Mouse (Mus musculus) kidney, postnatal 4 days (tissue): ENCODE data around the gene Ttc21b.
"Not testable (repeated sequence)": the region's sequence is repeated elsewhere in the genome, so short reads cannot be mapped to it uniquely, and the experiment has no call there.

Source experiments
- DNase-seq, 2 experiments: peaks; one replicate each; pipeline ENCODE4 v3.0.0; 2021; ENCODE audit warnings: mixed read lengths in 2 of 2

The Ttc21b gene

GRCm38 (mm10) chr2:66256220-66257131 is at the start of gene Ttc21b:
Gene Ttc21b, minus strand, starts transcription at chr2:66256617.
- peak; percentile 98 to 99 for DNase-seq

- no peak for DNase-seq
Observed at GRCm38 (mm10) chr2:66272551-66272950, 16.1 kb upstream of the Ttc21b start.

- DNase-seq = no peak
Observed at GRCm38 (mm10) chr2:66244013-66244412, 12.4 kb downstream of the Ttc21b start.

GRCm38 (mm10) chr2:66240334-66240733 is 16.1 kb downstream of the Ttc21b start:
- DNase-seq = no peak

GRCm38 (mm10) chr2:66238886-66239285 is 17.5 kb downstream of the Ttc21b start:
- no peak for DNase-seq

- DNase-seq = no peak
Observed at GRCm38 (mm10) chr2:66220954-66221353, 35.5 kb downstream of the Ttc21b start.

GRCm38 (mm10) chr2:66209875-66210274 is 46.5 kb downstream of the Ttc21b start:
- no peak for DNase-seq

- no peak for DNase-seq
Observed at GRCm38 (mm10) chr2:66209353-66209752, 47.1 kb downstream of the Ttc21b start.

- no peak for DNase-seq
Observed at GRCm38 (mm10) chr2:66206796-66207195, 49.6 kb downstream of the Ttc21b start.

- peak; percentile 26 to 49 for DNase-seq
Observed at GRCm38 (mm10) chr2:66204218-66204617, 52.2 kb downstream of the Ttc21b start.

- no peak for DNase-seq
Observed at GRCm38 (mm10) chr2:66200195-66200594, 56.2 kb downstream of the Ttc21b start.

- DNase-seq = peak; percentile 6 to 19
Observed at GRCm38 (mm10) chr2:66191691-66192100, 64.7 kb downstream of the Ttc21b start.

- DNase-seq = no peak
Observed at GRCm38 (mm10) chr2:66190157-66190556, 66.3 kb downstream of the Ttc21b start.

- not testable (repeated sequence) for DNase-seq
Observed at GRCm38 (mm10) chr2:66189197-66189596, 67.2 kb downstream of the Ttc21b start.

- peak in 1 of 2 experiments; percentile 22 for DNase-seq
Observed at GRCm38 (mm10) chr2:66187520-66187919, 68.9 kb downstream of the Ttc21b start.

- peak; percentile 51 to 67 for DNase-seq
Observed at GRCm38 (mm10) chr2:66184431-66185164, 71.8 kb downstream of the Ttc21b start.

GRCm38 (mm10) chr2:66180293-66180692 is 76.1 kb downstream of the Ttc21b start:
- DNase-seq = peak; percentile 81 to 84

- DNase-seq = no peak
Observed at GRCm38 (mm10) chr2:66179782-66180181, 76.6 kb downstream of the Ttc21b start.

- DNase-seq = no peak
Observed at GRCm38 (mm10) chr2:66178848-66179215, 77.6 kb downstream of the Ttc21b start.

GRCm38 (mm10) chr2:66177886-66178847 is 78.2 kb downstream of the Ttc21b start:
- DNase-seq = no peak

GRCm38 (mm10) chr2:66177017-66177416 is 79.4 kb downstream of the Ttc21b start:
- no peak for DNase-seq

- DNase-seq = no peak
Observed at GRCm38 (mm10) chr2:66173134-66173533, 83.3 kb downstream of the Ttc21b start.

GRCm38 (mm10) chr2:66171643-66172042 is 84.8 kb downstream of the Ttc21b start:
- DNase-seq = no peak
